Mouse (Mus musculus) hindbrain, embryonic 13.5 days (tissue): ENCODE measurements at regions not wholly inside any gene's neighbourhood (a gene's known extent, or its start where the extent isn't known, plus 50 kb on each side); places are given as distances from the start of the nearest gene placed in this dataset.
"Not testable (repeated sequence)": the region's sequence is repeated elsewhere in the genome, so short reads cannot be mapped to it uniquely, and the experiment has no call there.

Experiments used
- ATAC-seq: fragments of 200-750 bp; cut with Nextera tagmentation; 2 replicates; pipeline ENCODE4 v1.8.0; 2017; ENCODE audit warnings: moderate TSS enrichment; ENCODE audit not compliant: low FRiP score
- H3K27ac ChIP-seq: fragments of 300-500 bp; sonication (generic); 2 replicates; pipeline ENCODE4 v1.5.1; 2015; ENCODE audit warnings: inconsistent platforms, mild to moderate bottlenecking, moderate library complexity
- H3K27me3 ChIP-seq: fragments of 300-500 bp; sonication (generic); 2 replicates; pipeline ENCODE4 v1.6.1; 2015; ENCODE audit warnings: mild to moderate bottlenecking, inconsistent platforms
- H3K36me3 ChIP-seq: fragments of 300-500 bp; sonication (generic); 2 replicates; pipeline ENCODE4 v1.6.1; 2015; ENCODE audit warnings: mild to moderate bottlenecking, inconsistent platforms
- H3K4me1 ChIP-seq: fragments of 300-500 bp; sonication (generic); replicated peaks from 2 replicates; pipeline ENCODE4 v1.6.1; 2015; ENCODE audit warnings: inconsistent platforms
- H3K4me2 ChIP-seq: fragments of 300-500 bp; sonication (generic); 2 replicates; pipeline ENCODE4 v1.6.1; 2015; ENCODE audit warnings: inconsistent platforms, mild to moderate bottlenecking, moderate library complexity
- H3K4me3 ChIP-seq: fragments of 300-500 bp; sonication (generic); 2 replicates; pipeline ENCODE4 v1.5.1; 2015; ENCODE audit warnings: mild to moderate bottlenecking, inconsistent platforms
- H3K9ac ChIP-seq: fragments of 300-500 bp; sonication (generic); 2 replicates; pipeline ENCODE4 v1.6.1; 2015; ENCODE audit warnings: mild to moderate bottlenecking, inconsistent platforms
- H3K9me3 ChIP-seq: fragments of 300-500 bp; sonication (generic); 2 replicates; pipeline ENCODE4 v1.6.1; 2016; ENCODE audit warnings: inconsistent platforms
- WGBS: fragments of 180-500 bp; shearing (Covaris S2); methylation state at CpG from one replicate; pipeline ENCODE4 v1.1.7; 2015; 5-methylcytosine and 5-hydroxymethylcytosine counted together

- peaks cover 9% of the 10 kb centered on the region; the same call in 1 of the 2 replicates for H3K9me3 ChIP-seq
- no peak overlapping the region for H3K27ac ChIP-seq
- no peak for ATAC-seq
- H3K4me2 ChIP-seq, result no peak overlapping the region
- H3K9ac ChIP-seq, result no peak overlapping the region
- no peak overlapping the region for H3K4me3 ChIP-seq
- H3K27me3 ChIP-seq, result no peaks in the 10 kb centered on the region
- no peaks in the 10 kb centered on the region for H3K36me3 ChIP-seq
- no peaks in the 10 kb centered on the region for H3K4me1 ChIP-seq
Observed at GRCm38 (mm10) chr12:113940721-113941120, 397.0 kb downstream of the Adam6a start.

- not testable (repeated sequence) for H3K4me3 ChIP-seq, H3K36me3 ChIP-seq, H3K4me1 ChIP-seq, H3K27ac ChIP-seq, H3K9ac ChIP-seq, H3K9me3 ChIP-seq, ATAC-seq, H3K27me3 ChIP-seq, H3K4me2 ChIP-seq
- 79% methylated on average over 1 of the region's 1 CpGs for WGBS
Observed at GRCm38 (mm10) chr12:113943661-113944327, 400.1 kb downstream of the Adam6a start.

GRCm38 (mm10) chr12:113945786-113946185 lies 402.1 kb downstream of the Adam6a start:
- not testable (repeated sequence) for H3K4me1 ChIP-seq, H3K4me2 ChIP-seq, H3K36me3 ChIP-seq, H3K27ac ChIP-seq, H3K9me3 ChIP-seq, H3K9ac ChIP-seq, H3K27me3 ChIP-seq, ATAC-seq, H3K4me3 ChIP-seq
- WGBS, result 93% methylated on average over 1 of the region's 1 CpGs

- H3K4me2 ChIP-seq, H3K4me3 ChIP-seq, H3K36me3 ChIP-seq, H3K27me3 ChIP-seq, H3K9me3 ChIP-seq, ATAC-seq, H3K27ac ChIP-seq, H3K4me1 ChIP-seq, H3K9ac ChIP-seq: not testable (repeated sequence)
- 33% methylated on average over 4 of the region's 4 CpGs for WGBS
Observed at GRCm38 (mm10) chr12:113948017-113948416, 404.3 kb downstream of the Adam6a start.

- Histone ChIP-seq H3K4me3 (no peak overlapping the region), H3K27ac (no peak overlapping the region), H3K4me1 (no peaks in the 10 kb centered on the region), H3K36me3 (no peaks in the 10 kb centered on the region), H3K4me2 (no peak overlapping the region), H3K9me3 (peaks cover 17% of the 10 kb centered on the region), H3K9ac (no peak overlapping the region), H3K27me3 (no peaks in the 10 kb centered on the region)
- WGBS, result 78% methylated on average over 6 of the region's 6 CpGs
- no peak for ATAC-seq
Observed at GRCm38 (mm10) chr12:113974271-113974670, 430.6 kb downstream of the Adam6a start.

GRCm38 (mm10) chr12:113981613-113982012 lies 437.9 kb downstream of the Adam6a start:
- not testable (repeated sequence) for H3K4me2 ChIP-seq, H3K27ac ChIP-seq, H3K9ac ChIP-seq, H3K4me3 ChIP-seq, ATAC-seq, H3K27me3 ChIP-seq, H3K36me3 ChIP-seq, H3K9me3 ChIP-seq, H3K4me1 ChIP-seq
- WGBS, result 38% methylated on average over 10 of the region's 10 CpGs

GRCm38 (mm10) chr12:113987233-113987990 lies 443.7 kb downstream of the Adam6a start:
- ATAC-seq, result no peak
- no peak overlapping the region for H3K4me2 ChIP-seq
- no peaks in the 10 kb centered on the region for H3K27me3 ChIP-seq
- H3K4me3 ChIP-seq, result no peak overlapping the region
- H3K4me1 ChIP-seq, result no peaks in the 10 kb centered on the region
- H3K9ac ChIP-seq, result no peak overlapping the region
- no peak overlapping the region for H3K27ac ChIP-seq
- WGBS, result 81% methylated on average over 5 of the region's 5 CpGs
- peaks cover 2% of the 10 kb centered on the region; the same call in 1 of the 2 replicates for H3K9me3 ChIP-seq
- H3K36me3 ChIP-seq, result no peaks in the 10 kb centered on the region

GRCm38 (mm10) chr12:113992425-113992824 lies 448.7 kb downstream of the Adam6a start:
- ATAC-seq, result no peak
- no peaks in the 10 kb centered on the region for H3K4me1 ChIP-seq
- peaks cover 4% of the 10 kb centered on the region; the same call in 1 of the 2 replicates for H3K9me3 ChIP-seq
- no peak overlapping the region for H3K9ac ChIP-seq
- no peak overlapping the region for H3K4me2 ChIP-seq
- H3K27ac ChIP-seq, result no peak overlapping the region
- no peak overlapping the region for H3K4me3 ChIP-seq
- no peaks in the 10 kb centered on the region for H3K27me3 ChIP-seq
- no peaks in the 10 kb centered on the region for H3K36me3 ChIP-seq
- 85% methylated on average over 2 of the region's 2 CpGs for WGBS

- not testable (repeated sequence) for H3K27me3 ChIP-seq, H3K27ac ChIP-seq, H3K4me1 ChIP-seq, H3K36me3 ChIP-seq, H3K4me3 ChIP-seq, H3K9me3 ChIP-seq, ATAC-seq, H3K4me2 ChIP-seq, H3K9ac ChIP-seq
- 62% methylated on average over 3 of the region's 3 CpGs for WGBS
Observed at GRCm38 (mm10) chr12:113994284-113994683, 450.6 kb downstream of the Adam6a start.

GRCm38 (mm10) chr12:114008491-114008890 lies 464.8 kb downstream of the Adam6a start:
- H3K9ac ChIP-seq, H3K4me2 ChIP-seq, ATAC-seq, H3K27me3 ChIP-seq, H3K27ac ChIP-seq, H3K9me3 ChIP-seq, H3K36me3 ChIP-seq, H3K4me3 ChIP-seq, H3K4me1 ChIP-seq: not testable (repeated sequence)

GRCm38 (mm10) chr12:114009391-114009790 lies 465.7 kb downstream of the Adam6a start:
- Histone ChIP-seq H3K4me1 (no peaks in the 10 kb centered on the region), H3K36me3 (no peaks in the 10 kb centered on the region), H3K9ac (no peak overlapping the region), H3K27me3 (no peaks in the 10 kb centered on the region), H3K4me2 (no peak overlapping the region), H3K27ac (no peak overlapping the region), H3K9me3 (peaks cover 6% of the 10 kb centered on the region; the same call in 1 of the 2 replicates), H3K4me3 (no peak overlapping the region)
- ATAC-seq, result no peak
- 61% methylated on average over 2 of the region's 2 CpGs for WGBS

- not testable (repeated sequence) for H3K27ac ChIP-seq, H3K4me2 ChIP-seq, H3K4me1 ChIP-seq, ATAC-seq, H3K36me3 ChIP-seq, H3K9ac ChIP-seq, H3K27me3 ChIP-seq, H3K9me3 ChIP-seq, H3K4me3 ChIP-seq
- WGBS, result 19% methylated on average over 4 of the region's 4 CpGs
Observed at GRCm38 (mm10) chr12:114012860-114013259, 469.2 kb downstream of the Adam6a start.

GRCm38 (mm10) chr12:114037011-114037410 lies 493.3 kb downstream of the Adam6a start:
- H3K27ac ChIP-seq, H3K9me3 ChIP-seq, H3K36me3 ChIP-seq, H3K4me1 ChIP-seq, H3K4me3 ChIP-seq, H3K9ac ChIP-seq, H3K4me2 ChIP-seq, ATAC-seq, H3K27me3 ChIP-seq: not testable (repeated sequence)
- WGBS, result 78% methylated on average over 2 of the region's 2 CpGs
